Mouse (Mus musculus): ENCODE measurements around the gene Gm20388.

Gm20388 gene

GRCm38 (mm10) chr8:120685591-120685990 lies 775.0 kb downstream of the Gm20388 start:
- no peak for DNase-seq (ENCODE audit: low read depth)

GRCm38 (mm10) chr8:120686051-120686450 lies 775.4 kb downstream of the Gm20388 start:
- no peak for DNase-seq (ENCODE audit: low read depth)

GRCm38 (mm10) chr8:120686576-120686975 lies 775.9 kb downstream of the Gm20388 start:
- no peak for DNase-seq (ENCODE audit: low read depth)

- no peak for DNase-seq (ENCODE audit: low read depth)
Measured at GRCm38 (mm10) chr8:120687786-120688185, 777.1 kb downstream of the Gm20388 start.

- no peak for DNase-seq (ENCODE audit: low read depth)
Measured at GRCm38 (mm10) chr8:120688511-120688910, 777.9 kb downstream of the Gm20388 start.

- DNase-seq (ENCODE audit: low read depth): no peak
Measured at GRCm38 (mm10) chr8:120692934-120693333, 782.3 kb downstream of the Gm20388 start.

GRCm38 (mm10) chr8:120693861-120694493 lies 783.3 kb downstream of the Gm20388 start:
- DNase-seq (ENCODE audit: low read depth): no peak

GRCm38 (mm10) chr8:120696401-120697153 lies 785.9 kb downstream of the Gm20388 start:
- no peak for DNase-seq (ENCODE audit: low read depth)

GRCm38 (mm10) chr8:120697154-120697978 lies 786.7 kb downstream of the Gm20388 start:
- no peak for DNase-seq (ENCODE audit: low read depth)

- peak; percentile 22 for DNase-seq (ENCODE audit: low read depth)
Measured at GRCm38 (mm10) chr8:120697979-120698272, 787.3 kb downstream of the Gm20388 start.

- no peak for DNase-seq (ENCODE audit: low read depth)
Measured at GRCm38 (mm10) chr8:120698426-120698825, 787.8 kb downstream of the Gm20388 start.

GRCm38 (mm10) chr8:120699079-120699478 lies 788.4 kb downstream of the Gm20388 start:
- no peak for DNase-seq (ENCODE audit: low read depth)

- DNase-seq (ENCODE audit: low read depth): no peak
Measured at GRCm38 (mm10) chr8:120699565-120699964, 788.9 kb downstream of the Gm20388 start.

GRCm38 (mm10) chr8:120700053-120700452 lies 789.4 kb downstream of the Gm20388 start:
- DNase-seq (ENCODE audit: low read depth): no peak

- DNase-seq (ENCODE audit: low read depth): no peak
Measured at GRCm38 (mm10) chr8:120701758-120702465, 791.3 kb downstream of the Gm20388 start.

- no peak for DNase-seq (ENCODE audit: low read depth)
Measured at GRCm38 (mm10) chr8:120704203-120704602, 793.6 kb downstream of the Gm20388 start.

GRCm38 (mm10) chr8:120705163-120705562 lies 794.5 kb downstream of the Gm20388 start:
- DNase-seq (ENCODE audit: low read depth): no peak

GRCm38 (mm10) chr8:120706193-120706592 lies 795.6 kb downstream of the Gm20388 start:
- DNase-seq (ENCODE audit: low read depth): no peak

- DNase-seq (ENCODE audit: low read depth): no peak
Measured at GRCm38 (mm10) chr8:120709176-120709575, 798.5 kb downstream of the Gm20388 start.

- no peak for DNase-seq (ENCODE audit: low read depth)
Measured at GRCm38 (mm10) chr8:120715200-120715599, 804.6 kb downstream of the Gm20388 start.

GRCm38 (mm10) chr8:120715996-120716680 lies 805.5 kb downstream of the Gm20388 start:
- DNase-seq (ENCODE audit: low read depth): no peak

All from NIH3T3 (cell line).